Mouse (Mus musculus): ENCODE measurements around the gene Gm20695. TPM values are rescaled to one million over a fixed set of nuclear protein-coding genes. Genes with fewer than 3 reads are reported as not detected.

The Gm20695 gene
- polyA plus RNA-seq, 1 experiment from 2014 or later: 3.9 TPM

DNA sequence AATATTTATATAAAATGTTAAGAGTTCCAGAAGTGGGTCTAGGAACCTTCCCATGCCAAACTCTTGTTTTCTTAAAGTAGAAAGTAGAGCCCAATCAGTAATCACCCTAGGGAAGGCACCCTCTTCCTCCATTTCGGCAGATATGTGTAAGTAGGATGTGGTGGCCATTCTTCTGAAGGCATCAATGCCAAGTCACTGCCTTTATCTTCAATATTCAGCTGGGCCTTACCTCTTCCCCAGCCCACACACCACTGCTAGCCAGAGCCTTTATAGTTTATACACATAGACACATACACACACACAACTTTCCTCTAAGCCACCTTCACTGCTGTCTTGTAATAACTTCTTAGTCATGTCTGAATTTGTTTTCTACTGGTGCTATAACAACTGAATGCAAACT lies 28.7 kb upstream of the Gm20695 start:
- Histone ChIP-seq H3K4me2 (ENCODE audit: low read depth, low read length) (no peak overlapping the region), H3K4me3 (ENCODE audit: low read depth, low read length) (no peak overlapping the region), H3K36me3 (replicated peaks; ENCODE audit: insufficient read depth, low read length) (peaks cover 10% of the 10 kb centered on the region), H3K9me3 (ENCODE audit: low read length) (no peaks in the 10 kb centered on the region), H3K27me3 (ENCODE audit: insufficient read depth, low read length) (no peaks in the 10 kb centered on the region), H3K4me1 (ENCODE audit: insufficient read depth) (no peaks in the 10 kb centered on the region), H3K9ac (replicated peaks) (no peak overlapping the region), H3K27ac (ENCODE audit: low read depth) (no peak overlapping the region)
- ATAC-seq (no peak), DNase-seq (no peak)
- WGBS (ENCODE audit: insufficient replicate concordance): 55% methylated on average over 1 of the region's 1 CpGs
- TF ChIP-seq CTCF (IDR thresholded peaks at IDR 0.05; ENCODE audit: low read depth) (no peak), EP300 (IDR thresholded peaks at IDR 0.05; ENCODE audit: low read depth) (no peak)

DNA sequence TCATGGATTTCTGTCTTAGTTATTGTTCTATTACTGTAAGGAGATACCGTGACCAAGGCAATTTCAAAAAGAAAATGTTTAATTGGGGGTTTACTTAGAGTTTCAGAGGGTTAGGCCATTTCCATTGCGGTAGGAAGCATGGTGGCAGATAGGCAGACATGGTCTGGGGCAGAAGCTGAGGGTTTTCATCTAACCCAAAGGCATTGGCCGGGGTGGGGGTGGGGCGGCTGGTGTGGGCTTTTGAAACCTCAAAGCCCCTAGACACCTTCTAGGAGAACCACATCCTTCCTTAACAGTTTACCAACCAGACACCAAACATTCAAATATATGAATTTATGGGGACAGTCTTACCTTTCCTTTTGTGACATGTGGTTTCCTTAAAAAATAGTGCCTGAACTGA lies 25.2 kb upstream of the Gm20695 start:
- Histone ChIP-seq H3K4me1 (ENCODE audit: insufficient read depth) (no peaks in the 10 kb centered on the region), H3K9me3 (ENCODE audit: low read length) (no peaks in the 10 kb centered on the region), H3K27ac (ENCODE audit: low read depth) (no peak overlapping the region), H3K4me3 (ENCODE audit: low read depth, low read length) (no peak overlapping the region), H3K9ac (replicated peaks) (no peak overlapping the region), H3K36me3 (replicated peaks; ENCODE audit: insufficient read depth, low read length) (peaks cover 24% of the 10 kb centered on the region), H3K4me2 (ENCODE audit: low read depth, low read length) (no peak overlapping the region), H3K27me3 (ENCODE audit: insufficient read depth, low read length) (no peaks in the 10 kb centered on the region)
- ATAC-seq: no peak
- no peak for DNase-seq
- TF ChIP-seq EP300 (IDR thresholded peaks at IDR 0.05; ENCODE audit: low read depth): no peak
- no peak for TF ChIP-seq CTCF (IDR thresholded peaks at IDR 0.05; ENCODE audit: low read depth)
- 43% methylated on average over 4 of the region's 4 CpGs for WGBS (ENCODE audit: insufficient replicate concordance)

DNA sequence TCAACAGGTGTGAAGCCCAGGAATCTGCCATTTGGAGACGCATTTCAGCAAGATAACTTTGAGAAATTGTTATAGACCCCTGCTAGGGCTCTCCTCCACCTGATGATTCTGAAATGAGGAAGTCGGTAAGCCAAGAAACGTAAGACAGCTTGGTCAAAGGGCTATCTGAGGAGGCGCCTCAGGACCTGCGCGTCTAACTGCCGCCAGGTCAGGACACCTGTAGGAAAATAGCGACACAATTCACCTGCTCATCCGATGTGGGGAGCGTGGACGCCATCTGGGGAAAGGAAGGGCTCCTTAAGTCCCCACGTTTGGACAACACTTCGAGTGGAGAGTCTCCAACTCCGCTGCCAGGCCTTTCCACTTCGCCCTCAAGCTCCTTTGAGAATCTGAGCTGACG lies 12.6 kb upstream of the Gm20695 start:
- Histone ChIP-seq H3K9ac (replicated peaks) (peak overlapping the region; percentile 66), H3K27ac (ENCODE audit: low read depth) (peak overlapping the region; percentile 69), H3K4me2 (ENCODE audit: low read depth, low read length) (peak overlapping the region; percentile 84), H3K4me1 (ENCODE audit: insufficient read depth) (peaks cover 8% of the 10 kb centered on the region), H3K9me3 (ENCODE audit: low read length) (no peaks in the 10 kb centered on the region), H3K27me3 (ENCODE audit: insufficient read depth, low read length) (no peaks in the 10 kb centered on the region), H3K4me3 (ENCODE audit: low read depth, low read length) (peak overlapping the region; percentile 54), H3K36me3 (replicated peaks; ENCODE audit: insufficient read depth, low read length) (peaks cover 7% of the 10 kb centered on the region; the same call in 1 of the 2 replicates)
- peak; percentile 18; the same call in 1 of the 2 replicates for ATAC-seq
- no peak for DNase-seq
- TF ChIP-seq EP300 (IDR thresholded peaks at IDR 0.05; ENCODE audit: low read depth) (no peak), CTCF (IDR thresholded peaks at IDR 0.05; ENCODE audit: low read depth) (no peak)
- 2% methylated on average over 16 of the region's 16 CpGs for WGBS (ENCODE audit: insufficient replicate concordance)

DNA sequence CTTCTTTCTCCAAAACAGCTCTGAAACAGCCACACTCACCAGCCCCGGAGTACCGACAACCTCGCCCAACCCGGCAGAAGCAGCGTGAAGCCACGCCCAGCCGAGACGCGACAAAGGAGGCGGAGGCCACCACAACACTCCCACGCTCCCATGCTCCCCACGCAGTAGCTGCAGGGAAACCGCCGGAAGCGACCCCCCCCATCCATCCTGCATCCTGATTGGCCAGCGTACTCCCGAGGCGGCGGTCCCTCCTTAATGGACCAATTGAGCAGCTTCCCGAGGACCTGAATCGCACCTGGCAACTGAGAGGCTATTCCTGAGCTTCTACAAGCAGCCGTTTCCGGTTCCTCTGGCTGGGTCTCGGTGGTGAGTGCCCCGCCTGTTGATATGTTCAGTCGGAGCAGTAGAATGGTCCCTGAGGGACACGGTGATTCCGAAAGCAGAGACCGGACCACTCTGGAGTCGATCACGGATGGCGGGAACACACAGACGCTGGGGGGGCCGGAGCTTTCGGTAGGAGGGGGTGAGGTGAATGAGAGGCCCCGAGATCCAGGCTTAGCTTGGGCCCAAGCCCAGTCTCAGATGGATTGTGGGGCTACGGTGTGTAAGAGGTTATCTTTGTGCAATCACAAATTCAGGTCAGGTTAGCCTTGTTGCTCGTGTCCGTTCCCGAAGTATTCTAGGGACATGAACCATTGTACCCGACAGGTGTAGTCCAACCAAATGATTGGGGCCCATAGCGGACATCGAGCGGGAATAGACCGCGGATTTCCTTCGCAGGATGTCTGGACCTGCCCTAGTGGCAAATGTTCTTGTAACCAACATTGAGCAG lies 12.0 kb upstream of the Gm20695 start, which contains the start of gene Naa60:
Gene Naa60, plus strand, starts transcription at position 160 of the 832 bp plus-strand sequence.
- peaks cover 8% of the 10 kb centered on the region for H3K4me1 ChIP-seq (ENCODE audit: insufficient read depth)
- peak within 1 kb of the TSS; percentile 66 for H3K9ac ChIP-seq (replicated peaks)
- ATAC-seq (peak; percentile 96), DNase-seq (peak; percentile 92)
- peaks cover 7% of the 10 kb centered on the region; the same call in 1 of the 2 replicates for H3K36me3 ChIP-seq (replicated peaks; ENCODE audit: insufficient read depth, low read length)
- TF ChIP-seq CTCF (IDR thresholded peaks at IDR 0.05; ENCODE audit: low read depth) (no peak), EP300 (IDR thresholded peaks at IDR 0.05; ENCODE audit: low read depth) (no peak)
- no peaks in the 10 kb centered on the region for H3K27me3 ChIP-seq (ENCODE audit: insufficient read depth, low read length)
- H3K4me2 ChIP-seq (ENCODE audit: low read depth, low read length): peak within 1 kb of the TSS; percentile 84
- no peaks in the 10 kb centered on the region for H3K9me3 ChIP-seq (ENCODE audit: low read length)
- 5% methylated on average over 47 of the region's 47 CpGs for WGBS (ENCODE audit: insufficient replicate concordance)
- H3K4me3 ChIP-seq (ENCODE audit: low read depth, low read length): peak within 1 kb of the TSS; percentile 54
- peak within 1 kb of the TSS; percentile 79 for H3K27ac ChIP-seq (ENCODE audit: low read depth)

DNA sequence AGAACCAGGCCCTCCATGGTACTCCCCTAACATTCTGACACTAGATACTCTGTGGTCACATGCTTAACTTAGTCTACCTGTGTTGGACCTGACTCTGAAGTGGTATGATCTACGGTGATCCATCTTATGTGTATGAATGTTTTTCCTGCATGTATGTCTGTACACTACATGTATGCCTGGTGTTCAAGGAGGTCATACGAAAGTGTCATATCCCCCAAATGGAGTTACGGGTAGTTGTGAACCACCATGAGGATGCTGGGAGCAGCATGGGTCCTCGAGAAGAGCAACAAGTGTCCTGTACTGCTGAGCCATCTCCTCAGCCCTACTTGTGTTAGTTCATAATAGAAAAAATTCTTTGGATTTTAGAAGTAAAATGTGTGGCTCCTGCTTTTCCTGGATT lies 8.1 kb upstream of the Gm20695 start:
- no peak overlapping the region for H3K4me2 ChIP-seq (ENCODE audit: low read depth, low read length)
- H3K9ac ChIP-seq (replicated peaks): no peak overlapping the region
- H3K4me1 ChIP-seq (ENCODE audit: insufficient read depth): peaks cover 8% of the 10 kb centered on the region
- H3K27me3 ChIP-seq (ENCODE audit: insufficient read depth, low read length): no peaks in the 10 kb centered on the region
- no peak overlapping the region for H3K4me3 ChIP-seq (ENCODE audit: low read depth, low read length)
- peaks cover 3% of the 10 kb centered on the region; the same call in 1 of the 2 replicates for H3K36me3 ChIP-seq (replicated peaks; ENCODE audit: insufficient read depth, low read length)
- ATAC-seq (no peak), DNase-seq (no peak)
- no peaks in the 10 kb centered on the region for H3K9me3 ChIP-seq (ENCODE audit: low read length)
- no peak overlapping the region for H3K27ac ChIP-seq (ENCODE audit: low read depth)
- TF ChIP-seq CTCF (IDR thresholded peaks at IDR 0.05; ENCODE audit: low read depth) (no peak), EP300 (IDR thresholded peaks at IDR 0.05; ENCODE audit: low read depth) (no peak)
- 86% methylated on average over 4 of the region's 4 CpGs for WGBS (ENCODE audit: insufficient replicate concordance)

DNA sequence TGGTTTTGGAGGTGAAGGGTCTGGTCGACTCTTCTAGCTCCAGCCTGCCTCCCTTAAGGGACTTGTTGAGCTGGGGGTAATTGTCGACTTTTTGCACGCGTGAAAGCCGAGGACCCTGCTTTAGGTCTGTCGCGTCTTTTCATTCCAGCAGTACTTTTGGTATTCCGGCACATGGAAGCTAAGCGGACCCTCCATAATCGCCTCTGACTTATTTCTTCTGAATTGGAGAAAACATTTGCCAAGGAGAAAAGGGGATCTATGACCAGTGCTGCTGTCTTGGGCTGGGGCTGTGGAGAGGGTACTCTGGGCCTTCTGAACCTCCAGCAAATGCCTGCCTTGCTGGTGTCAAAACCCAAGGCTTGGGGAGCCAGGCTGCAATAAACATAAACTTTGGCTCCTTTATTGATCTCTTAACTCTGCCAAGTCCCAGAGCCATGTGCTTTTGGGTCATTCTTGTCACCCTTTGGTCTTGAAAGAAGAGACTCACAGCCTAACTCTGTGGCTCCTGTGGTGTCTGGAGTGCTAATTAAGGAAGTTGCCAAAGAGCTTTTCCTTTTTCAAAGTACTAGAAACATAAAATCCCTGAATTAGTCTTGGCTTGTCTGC lies 720 bp downstream of the Gm20695 start:
- H3K27ac ChIP-seq (ENCODE audit: low read depth): peak overlapping the region; percentile 95
- TF ChIP-seq CTCF (IDR thresholded peaks at IDR 0.05; ENCODE audit: low read depth) (no peak), EP300 (IDR thresholded peaks at IDR 0.05; ENCODE audit: low read depth) (no peak)
- no peaks in the 10 kb centered on the region for H3K9me3 ChIP-seq (ENCODE audit: low read length)
- H3K4me2 ChIP-seq (ENCODE audit: low read depth, low read length): peak overlapping the region; percentile 97
- peak overlapping the region; percentile 99 for H3K4me3 ChIP-seq (ENCODE audit: low read depth, low read length)
- H3K9ac ChIP-seq (replicated peaks): peak overlapping the region; percentile 98
- 5% methylated on average over 10 of the region's 10 CpGs for WGBS (ENCODE audit: insufficient replicate concordance)
- peaks cover 19% of the 10 kb centered on the region for H3K4me1 ChIP-seq (ENCODE audit: insufficient read depth)
- peak; percentile 54 for DNase-seq
- H3K27me3 ChIP-seq (ENCODE audit: insufficient read depth, low read length): no peaks in the 10 kb centered on the region
- ATAC-seq: peak; percentile 58
- peaks cover 3% of the 10 kb centered on the region for H3K36me3 ChIP-seq (replicated peaks; ENCODE audit: insufficient read depth, low read length)
